Mouse (Mus musculus): Measurements from ENCODE around the gene Psme2.

DNA sequence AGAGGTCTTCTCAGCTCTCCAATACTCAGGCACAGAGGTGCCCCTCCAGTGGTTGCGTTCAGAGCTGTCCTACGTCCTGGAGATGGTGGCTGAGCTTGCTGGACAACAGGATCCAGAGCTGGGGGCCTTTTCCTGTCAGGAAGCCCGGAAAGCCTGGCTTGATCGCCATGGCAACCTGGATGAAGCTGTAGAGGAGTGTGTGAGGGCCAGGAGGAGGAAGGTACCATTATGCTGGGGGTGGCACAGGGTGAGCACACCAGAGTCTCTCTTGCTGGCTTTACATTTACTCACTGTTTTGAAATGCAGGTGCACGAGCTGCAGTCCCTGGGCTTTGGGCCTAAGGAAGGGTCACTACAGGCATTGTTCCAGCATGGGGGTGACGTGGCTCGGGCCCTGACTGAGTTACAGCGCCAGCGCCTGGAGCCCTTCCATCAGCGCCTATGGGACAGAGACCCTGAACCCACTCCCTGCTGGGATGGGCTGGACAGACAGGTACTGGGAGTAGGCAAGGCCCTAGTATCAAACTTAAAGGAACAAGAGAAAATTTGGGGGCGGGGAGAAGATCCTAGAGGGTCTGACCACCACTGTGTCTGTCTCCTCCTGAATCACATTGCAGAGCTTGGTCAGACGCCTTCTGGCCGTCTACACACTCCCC, 5.2 kb upstream of the Psme2 start:
- no peak for TF ChIP-seq CTCF (conservative IDR thresholded peaks at IDR 0.05; ENCODE audit: low read length)
- TF ChIP-seq POU5F1 (IDR thresholded peaks at IDR 0.05; ENCODE audit: borderline replicate concordance, low read length): no peak
- no peak for TF ChIP-seq NANOG (IDR thresholded peaks at IDR 0.05; ENCODE audit: borderline replicate concordance, low read length)
